Mouse (Mus musculus) left cerebral cortex, postnatal 10 days (tissue): Measurements from ENCODE around the gene Gpbar1. TPM values are rescaled to one million over a fixed set of nuclear protein-coding genes. Genes with fewer than 3 reads are reported as not detected.
"Not testable (repeated sequence)": the region's sequence is repeated elsewhere in the genome, so short reads cannot be mapped to it uniquely, and the experiment has no call there.

ENCODE experiments used
- DNase-seq, 2 experiments: peaks; one replicate each; pipeline ENCODE4 v3.0.0; 2021 to 2022; ENCODE audit warnings: low spot score in 2 of 2, mixed read lengths in 1 of 2; ENCODE audit errors: extremely low spot score in 1 of 2
- intact Hi-C: fragments of 180-260 bp; cut with DNase I; formaldehyde crosslinking; loops from one replicate; pipeline ENCODE4 v1.15.1; 2025
- total RNA-seq, 2 experiments: library from RNA; stranded (reverse); gene quantifications; 2 replicates each; pipeline ENCODE4 v1.2.3; 2021

The Gpbar1 gene
- total RNA-seq, 2 experiments from 2014 or later = not detected

- no peak for DNase-seq
- intact Hi-C loops = no loop called here
These were observed 29.9 kb downstream of the Gpbar1 start for GRCm38 (mm10) chr1:74308001-74308964.

GRCm38 (mm10) chr1:74309767-74310166 is 31.4 kb downstream of the Gpbar1 start:
- intact Hi-C loops = loop anchor here (5.0 kb wide), 1 partner anchor 143 kb away; no protein-coding TSS in a partner anchor
- no peak for DNase-seq

- DNase-seq = peak; percentile 71 to 84
- intact Hi-C loops = loop anchor here (2.0 to 5.0 kb wide), 2 partner anchors 50 to 139 kb away; partner anchors contain the start of gene Catip
These were observed 34.8 kb downstream of the Gpbar1 start for GRCm38 (mm10) chr1:74313049-74313692.

- intact Hi-C loops = loop anchor here (5.0 kb wide), 1 partner anchor 138 kb away; no protein-coding TSS in a partner anchor
- peak in 1 of 2 experiments; percentile 28 for DNase-seq
These were observed 36.4 kb downstream of the Gpbar1 start for GRCm38 (mm10) chr1:74314796-74315195.

- DNase-seq = peak in 1 of 2 experiments; percentile 80
- intact Hi-C loops = no loop called here
These were observed 37.9 kb downstream of the Gpbar1 start for GRCm38 (mm10) chr1:74316114-74316827.

GRCm38 (mm10) chr1:74318711-74319110 is 40.4 kb downstream of the Gpbar1 start:
- intact Hi-C loops = no loop called here
- no peak for DNase-seq

- intact Hi-C loops = no loop called here
- no peak for DNase-seq
These were observed 43.0 kb downstream of the Gpbar1 start for GRCm38 (mm10) chr1:74321396-74321795.

- intact Hi-C loops, DNase-seq: not testable (repeated sequence)
These were observed 48.6 kb downstream of the Gpbar1 start for GRCm38 (mm10) chr1:74326916-74327315.

Other genes starting within 250 kb of the Gpbar1 start
- gene Tns1, start 154.1 kb upstream of the Gpbar1 start, total RNA-seq = 10 to 100 TPM; 29.3 to 29.8 TPM
- gene Rufy4, start 153.0 kb upstream of the Gpbar1 start, total RNA-seq = under 1 TPM in 1 of 2 experiments, not detected in 1; 0.15 TPM
- gene Cxcr2, start 124.6 kb upstream of the Gpbar1 start, total RNA-seq = not detected
- not detected for gene Cxcr1, start 83.9 kb upstream of the Gpbar1 start, total RNA-seq
- gene Arpc2, start 42.5 kb upstream of the Gpbar1 start, total RNA-seq = 100 to 1,000 TPM; 316 to 324 TPM
- 100 to 1,000 TPM; 131 to 139 TPM for gene Aamp, start 6.2 kb downstream of the Gpbar1 start, total RNA-seq
- gene Pnkd, start 6.4 kb downstream of the Gpbar1 start, total RNA-seq = 100 to 1,000 TPM; 109 to 124 TPM
- 10 to 100 TPM; 10.4 to 11.2 TPM for gene Tmbim1, start 27.1 kb downstream of the Gpbar1 start, total RNA-seq
- under 1 TPM; 0.41 to 0.45 TPM for gene Catip, start 83.6 kb downstream of the Gpbar1 start, total RNA-seq
- gene Slc11a1, start 96.6 kb downstream of the Gpbar1 start, total RNA-seq = 1 to 10 TPM; 1.9 to 2.7 TPM
- gene Ctdsp1, start 113.0 kb downstream of the Gpbar1 start, total RNA-seq = 10 to 100 TPM; 17.8 to 17.9 TPM
- gene Vil1, start 130.8 kb downstream of the Gpbar1 start, total RNA-seq = under 1 TPM; 0.89 to 0.92 TPM
- 10 to 100 TPM; 38.6 to 41.1 TPM for gene Cnot9, start 227.5 kb downstream of the Gpbar1 start, total RNA-seq